Mouse (Mus musculus): ENCODE data around the gene Zfp385b. TPM values are rescaled to one million over a fixed set of nuclear protein-coding genes. Genes with fewer than 3 reads are reported as not detected.

The Zfp385b gene
- polyA plus RNA-seq, 1 experiment from 2014 or later = 5.6 TPM

DNA sequence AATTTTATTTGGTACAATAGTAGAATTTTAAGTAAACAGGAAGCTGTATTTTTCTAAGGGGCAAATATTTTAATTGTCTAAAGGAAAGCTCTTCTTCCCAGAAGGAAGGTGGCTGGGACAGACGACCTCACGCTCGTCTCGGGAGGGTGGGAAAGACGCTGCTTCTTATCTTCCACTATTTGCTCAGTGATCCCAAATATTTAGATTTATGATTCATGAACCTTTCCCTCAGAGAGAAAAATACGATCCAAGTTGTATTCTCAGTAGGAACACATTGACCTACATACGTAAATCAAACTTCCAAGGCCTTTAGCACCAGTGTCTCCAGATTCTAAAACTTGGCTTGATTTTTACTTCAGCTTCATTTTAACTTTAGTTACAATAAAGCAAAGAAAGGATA is 226.0 kb downstream of the Zfp385b start:
- ATAC-seq (ENCODE audit: insufficient read depth) = no peak
- H3K4me1 ChIP-seq (ENCODE audit: insufficient read depth) = no peaks in the 10 kb centered on the region; the same call in 1 of the 2 replicates
- H3K4me2 ChIP-seq = no peak overlapping the region
- no peaks in the 10 kb centered on the region for H3K36me3 ChIP-seq (ENCODE audit: insufficient read depth)
- no peak for TF ChIP-seq CTCF (IDR thresholded peaks at IDR 0.05; ENCODE audit: low read depth)
- H3K4me3 ChIP-seq (ENCODE audit: low read depth, low read length) = no peak overlapping the region
- H3K27ac ChIP-seq (ENCODE audit: low read depth) = no peak overlapping the region
- DNase-seq = no peak
- no peak overlapping the region for H3K9ac ChIP-seq
- H3K9me3 ChIP-seq (ENCODE audit: low read depth, low read length) = no peaks in the 10 kb centered on the region
- WGBS = 12% methylated on average over 7 of the region's 7 CpGs
- no peaks in the 10 kb centered on the region for H3K27me3 ChIP-seq (ENCODE audit: insufficient read depth, low read length)

DNA sequence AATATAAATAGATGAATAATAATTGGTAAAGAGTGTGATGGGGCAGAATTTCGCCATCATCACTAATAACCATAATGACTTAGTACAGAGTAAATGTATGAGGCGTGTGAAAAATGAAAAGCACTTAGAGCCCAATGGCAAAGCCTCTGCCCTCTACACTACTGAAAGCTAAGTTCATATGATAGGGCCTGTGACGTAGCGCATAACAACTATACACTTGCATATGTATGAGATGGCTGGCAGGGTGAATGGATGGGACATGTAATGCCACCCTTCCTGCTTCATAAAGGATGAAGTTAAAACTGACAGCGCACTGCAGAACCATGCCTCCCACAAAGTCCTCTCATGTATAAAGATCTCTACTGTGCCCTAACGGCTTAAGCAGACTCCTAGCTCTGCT is 226.9 kb downstream of the Zfp385b start:
- TF ChIP-seq CTCF (IDR thresholded peaks at IDR 0.05; ENCODE audit: low read depth) = no peak

DNA sequence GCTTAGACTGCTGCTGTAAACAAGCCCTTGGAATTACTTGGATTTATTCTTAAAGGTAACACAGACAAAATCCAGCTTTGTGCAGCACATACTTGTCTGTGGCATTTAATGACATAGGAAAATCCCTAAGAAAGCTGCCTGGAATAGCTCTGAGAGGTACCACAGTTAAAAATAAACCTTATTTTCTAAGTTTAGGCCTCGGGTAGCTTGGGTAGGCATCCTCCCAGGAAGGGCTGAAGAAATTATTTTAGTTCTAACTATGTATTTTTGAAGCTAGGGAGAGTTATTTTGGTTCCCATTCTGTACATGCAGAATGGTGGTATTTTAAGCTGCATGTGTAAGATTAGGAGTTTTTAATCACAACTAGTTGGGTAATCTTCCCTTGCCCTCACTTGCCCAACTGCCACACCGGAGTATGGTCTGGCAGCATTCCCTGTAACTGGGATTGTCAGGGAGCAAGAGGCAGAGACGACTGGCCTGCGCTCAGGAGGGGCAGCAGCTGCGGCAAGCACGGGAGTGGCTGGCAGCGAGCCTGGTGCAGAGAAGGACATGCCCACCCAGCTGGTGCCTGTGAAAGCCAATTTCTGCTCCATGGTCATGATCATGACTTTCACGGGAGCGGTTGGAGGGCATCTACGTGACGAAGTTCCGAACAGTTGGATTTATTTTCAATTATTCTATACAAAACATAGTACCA is 230.1 kb downstream of the Zfp385b start:
- Histone ChIP-seq H3K9ac (no peak overlapping the region), H3K27me3 (ENCODE audit: insufficient read depth, low read length) (no peaks in the 10 kb centered on the region), H3K4me2 (no peak overlapping the region), H3K27ac (ENCODE audit: low read depth) (no peak overlapping the region), H3K4me1 (ENCODE audit: insufficient read depth) (no peaks in the 10 kb centered on the region; the same call in 1 of the 2 replicates), H3K9me3 (ENCODE audit: low read depth, low read length) (peaks cover 6% of the 10 kb centered on the region; the same call in 1 of the 2 replicates), H3K4me3 (ENCODE audit: low read depth, low read length) (no peak overlapping the region), H3K36me3 (ENCODE audit: insufficient read depth) (no peaks in the 10 kb centered on the region)
- DNase-seq (no peak), ATAC-seq (ENCODE audit: insufficient read depth) (no peak)
- WGBS = 73% methylated on average over 12 of the region's 12 CpGs
- TF ChIP-seq CTCF (IDR thresholded peaks at IDR 0.05; ENCODE audit: low read depth) = no peak

More for the DNA sequence above, 226.9 kb downstream of the Zfp385b start:
- WGBS = 82% methylated on average over 6 of the region's 6 CpGs
- ATAC-seq (ENCODE audit: insufficient read depth) (no peak), DNase-seq (no peak)
- Histone ChIP-seq H3K27ac (ENCODE audit: low read depth) (no peak overlapping the region), H3K4me3 (ENCODE audit: low read depth, low read length) (no peak overlapping the region), H3K27me3 (ENCODE audit: insufficient read depth, low read length) (no peaks in the 10 kb centered on the region), H3K9me3 (ENCODE audit: low read depth, low read length) (no peaks in the 10 kb centered on the region), H3K4me1 (ENCODE audit: insufficient read depth) (no peaks in the 10 kb centered on the region; the same call in 1 of the 2 replicates), H3K4me2 (no peak overlapping the region), H3K36me3 (ENCODE audit: insufficient read depth) (no peaks in the 10 kb centered on the region), H3K9ac (no peak overlapping the region)

DNA sequence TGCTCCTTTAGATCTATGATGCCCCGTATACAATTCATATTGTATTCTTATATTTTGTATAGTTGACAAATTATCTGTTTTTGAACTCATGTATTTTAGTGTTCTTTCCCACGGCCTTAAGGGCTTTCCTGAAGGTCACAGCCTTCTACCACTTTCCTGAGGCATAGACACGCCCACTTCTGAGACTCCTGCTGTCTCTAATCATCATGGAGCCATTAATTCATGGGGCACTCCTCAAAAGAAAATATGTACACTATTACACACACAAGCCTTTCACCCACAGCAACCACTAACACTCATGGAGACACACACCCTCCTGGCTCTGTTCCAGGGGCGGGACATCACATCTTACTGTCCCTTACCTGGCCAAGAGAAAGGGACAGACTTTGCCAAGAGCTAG is 232.1 kb downstream of the Zfp385b start:
- WGBS = 83% methylated on average over 4 of the region's 4 CpGs

DNA sequence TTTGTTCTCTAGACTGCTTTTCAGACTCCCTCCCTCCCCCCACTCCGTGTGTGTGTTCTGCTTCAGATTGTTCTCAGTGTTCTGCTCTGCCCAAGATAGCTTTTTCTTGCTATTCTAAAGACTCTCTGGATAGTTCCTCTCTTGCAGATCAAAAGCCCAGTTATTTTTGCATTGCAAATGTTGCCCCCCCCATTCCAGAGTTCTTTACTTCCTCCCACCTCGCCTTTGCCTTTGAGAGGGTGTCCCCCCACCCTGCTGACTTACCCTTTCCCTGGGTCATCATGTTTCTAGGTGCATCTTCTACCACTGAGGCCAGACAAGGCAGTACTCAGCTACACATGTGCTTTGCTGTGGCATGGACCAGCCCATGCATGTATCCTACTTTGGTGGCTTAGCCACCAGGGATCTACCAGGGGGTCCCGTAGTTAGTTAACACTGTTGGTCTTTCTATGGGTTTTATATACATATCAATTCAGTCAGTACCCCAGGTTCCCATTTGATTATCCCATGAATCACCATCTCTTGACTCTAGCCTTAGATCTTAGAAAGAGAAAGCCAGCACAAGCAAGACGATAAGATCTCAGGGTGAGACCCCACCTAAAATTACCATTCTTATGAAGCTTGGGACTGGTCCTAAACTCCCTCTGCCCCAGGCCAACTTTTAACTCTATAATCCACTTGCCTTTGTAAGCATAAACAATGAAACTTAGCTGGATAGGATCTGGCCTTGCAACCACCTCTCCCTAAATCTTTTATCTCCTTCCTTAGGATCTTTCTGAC is 232.7 kb downstream of the Zfp385b start:
- ATAC-seq (ENCODE audit: insufficient read depth) = no peak
- Histone ChIP-seq H3K9me3 (ENCODE audit: low read depth, low read length) (peaks cover 6% of the 10 kb centered on the region; the same call in 1 of the 2 replicates), H3K36me3 (ENCODE audit: insufficient read depth) (no peaks in the 10 kb centered on the region), H3K27me3 (ENCODE audit: insufficient read depth, low read length) (no peaks in the 10 kb centered on the region), H3K4me2 (no peak overlapping the region), H3K4me3 (ENCODE audit: low read depth, low read length) (no peak overlapping the region), H3K9ac (no peak overlapping the region), H3K4me1 (ENCODE audit: insufficient read depth) (no peaks in the 10 kb centered on the region), H3K27ac (ENCODE audit: low read depth) (no peak overlapping the region)
- no peak for TF ChIP-seq CTCF (IDR thresholded peaks at IDR 0.05; ENCODE audit: low read depth)
- WGBS = 74% methylated on average over 4 of the region's 4 CpGs
- DNase-seq = no peak

More for the DNA sequence above, 232.1 kb downstream of the Zfp385b start:
- Histone ChIP-seq H3K4me1 (ENCODE audit: insufficient read depth) (no peaks in the 10 kb centered on the region), H3K27ac (ENCODE audit: low read depth) (no peak overlapping the region), H3K4me2 (no peak overlapping the region), H3K4me3 (ENCODE audit: low read depth, low read length) (no peak overlapping the region), H3K27me3 (ENCODE audit: insufficient read depth, low read length) (no peaks in the 10 kb centered on the region), H3K36me3 (ENCODE audit: insufficient read depth) (no peaks in the 10 kb centered on the region), H3K9ac (no peak overlapping the region), H3K9me3 (ENCODE audit: low read depth, low read length) (peaks cover 6% of the 10 kb centered on the region; the same call in 1 of the 2 replicates)
- ATAC-seq (ENCODE audit: insufficient read depth) (no peak), DNase-seq (no peak)
- TF ChIP-seq CTCF (IDR thresholded peaks at IDR 0.05; ENCODE audit: low read depth) = no peak

DNA sequence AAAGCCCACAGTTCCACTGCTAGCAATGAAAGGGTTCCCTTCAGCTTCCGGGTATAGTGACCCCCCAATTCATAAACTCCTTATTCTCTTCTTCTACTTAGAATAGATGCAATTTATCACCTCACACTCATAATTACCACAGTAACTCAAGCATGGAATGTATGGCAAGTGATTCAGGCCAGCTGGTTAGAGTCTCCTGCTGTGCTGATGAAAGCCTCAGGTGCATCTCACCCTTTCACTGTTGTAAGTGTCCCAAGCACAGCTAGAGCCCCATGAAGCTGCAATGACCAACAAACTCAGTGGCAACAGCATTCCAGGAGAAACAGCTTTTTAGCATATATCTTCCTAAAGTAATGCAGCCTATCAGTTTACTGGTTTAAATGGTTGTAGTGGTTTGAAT is 235.9 kb downstream of the Zfp385b start:
- H3K36me3 ChIP-seq (ENCODE audit: insufficient read depth) = no peaks in the 10 kb centered on the region
- H3K4me2 ChIP-seq = no peak overlapping the region
- 65% methylated on average over 1 of the region's 1 CpGs for WGBS
- H3K4me3 ChIP-seq (ENCODE audit: low read depth, low read length) = no peak overlapping the region
- no peaks in the 10 kb centered on the region for H3K4me1 ChIP-seq (ENCODE audit: insufficient read depth)
- peaks cover 6% of the 10 kb centered on the region; the same call in 1 of the 2 replicates for H3K9me3 ChIP-seq (ENCODE audit: low read depth, low read length)
- no peak overlapping the region for H3K9ac ChIP-seq
- TF ChIP-seq CTCF (IDR thresholded peaks at IDR 0.05; ENCODE audit: low read depth) = no peak
- no peak overlapping the region for H3K27ac ChIP-seq (ENCODE audit: low read depth)
- DNase-seq (no peak), ATAC-seq (ENCODE audit: insufficient read depth) (no peak)
- no peaks in the 10 kb centered on the region for H3K27me3 ChIP-seq (ENCODE audit: insufficient read depth, low read length)

DNA sequence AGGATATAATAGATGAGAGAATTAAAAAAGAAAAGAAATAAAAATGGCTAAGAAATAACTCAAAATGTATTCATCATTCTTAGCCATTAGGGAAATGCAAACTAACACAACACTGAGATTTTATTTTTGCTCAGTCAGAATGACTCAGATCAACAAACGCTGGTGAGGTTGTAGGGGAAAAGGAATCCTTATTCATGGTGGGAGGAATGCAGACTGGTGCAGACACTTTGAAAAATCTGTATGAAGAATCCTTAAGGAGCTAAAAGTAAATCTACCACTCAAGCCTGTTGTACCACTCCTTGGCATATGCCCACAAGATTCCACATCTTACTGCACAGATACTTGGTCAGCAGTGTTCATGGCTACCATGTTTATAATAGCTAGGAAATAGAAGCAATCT is 242.9 kb downstream of the Zfp385b start:
- no peaks in the 10 kb centered on the region for H3K36me3 ChIP-seq (ENCODE audit: insufficient read depth)
- WGBS = 71% methylated on average over 1 of the region's 1 CpGs
- no peak overlapping the region for H3K9ac ChIP-seq
- H3K27ac ChIP-seq (ENCODE audit: low read depth) = no peak overlapping the region
- no peak for ATAC-seq (ENCODE audit: insufficient read depth)
- no peaks in the 10 kb centered on the region for H3K4me1 ChIP-seq (ENCODE audit: insufficient read depth)
- no peak for TF ChIP-seq CTCF (IDR thresholded peaks at IDR 0.05; ENCODE audit: low read depth)
- H3K4me3 ChIP-seq (ENCODE audit: low read depth, low read length) = no peak overlapping the region
- no peak for DNase-seq
- no peaks in the 10 kb centered on the region for H3K9me3 ChIP-seq (ENCODE audit: low read depth, low read length)
- no peak overlapping the region for H3K4me2 ChIP-seq
- no peaks in the 10 kb centered on the region for H3K27me3 ChIP-seq (ENCODE audit: insufficient read depth, low read length)
